Mouse (Mus musculus) right cerebral cortex, postnatal 36 days (tissue): ENCODE measurements around the gene Gm12886.

Experiments
- DNase-seq, 2 experiments: peaks; one replicate each; pipeline ENCODE4 v3.0.0; 2022; ENCODE audit warnings: low spot score in 2 of 2, mixed read lengths in 1 of 2

Gene Gm12886

DNA sequence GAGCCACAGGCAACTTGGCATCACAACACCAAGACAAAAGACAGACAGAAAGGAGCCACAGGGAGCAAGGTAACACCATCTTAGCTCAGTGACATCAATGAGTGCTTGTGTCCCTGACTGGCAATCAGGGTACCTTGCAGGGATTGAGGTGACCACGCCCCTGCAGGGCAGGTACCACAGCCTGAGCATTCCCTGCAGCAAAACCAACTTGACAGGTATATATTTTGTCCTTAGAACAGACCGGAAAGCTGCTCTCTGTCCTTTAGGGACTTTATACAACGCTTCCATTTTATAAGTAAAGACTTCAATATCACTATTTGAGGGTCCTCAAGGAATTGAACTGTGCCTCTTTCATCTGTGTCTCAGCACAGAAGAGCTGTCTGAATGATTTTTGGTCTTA lies at the start of gene Gm12886:
TSS of gene Gm12886 (minus strand) at position 101 of the 400 bp plus-strand sequence.
- DNase-seq, result no peak
